Mouse (Mus musculus): ENCODE measurements around the gene Epb41.

Gene Epb41

GRCm38 (mm10) chr4:132007123-132007522 is 68.0 kb downstream of the Epb41 start:
- 83% methylated on average over 7 of the region's 7 CpGs for WGBS

- WGBS: 94% methylated on average over 7 of the region's 7 CpGs
Observed at GRCm38 (mm10) chr4:131998641-131999040, 76.5 kb downstream of the Epb41 start.

GRCm38 (mm10) chr4:131997476-131997875 is 77.6 kb downstream of the Epb41 start:
- WGBS: 18% methylated on average over 5 of the region's 5 CpGs

GRCm38 (mm10) chr4:131996985-131997384 is 78.1 kb downstream of the Epb41 start:
- WGBS: 39% methylated on average over 5 of the region's 5 CpGs

GRCm38 (mm10) chr4:131993792-131994191 is 81.3 kb downstream of the Epb41 start:
- WGBS: 57% methylated on average over 3 of the region's 3 CpGs

GRCm38 (mm10) chr4:131982881-131983538 is 92.1 kb downstream of the Epb41 start:
- WGBS: 57% methylated on average over 4 of the region's 4 CpGs

GRCm38 (mm10) chr4:131977201-131977600 is 97.9 kb downstream of the Epb41 start:
- WGBS: 21% methylated on average over 4 of the region's 4 CpGs

GRCm38 (mm10) chr4:131970244-131970853 is 104.8 kb downstream of the Epb41 start:
- 82% methylated on average over 7 of the region's 7 CpGs for WGBS

GRCm38 (mm10) chr4:131968873-131969272 is 106.2 kb downstream of the Epb41 start:
- 91% methylated on average over 2 of the region's 2 CpGs for WGBS

- WGBS: 82% methylated on average over 3 of the region's 3 CpGs
Observed at GRCm38 (mm10) chr4:131957161-131957560, 118.0 kb downstream of the Epb41 start.

GRCm38 (mm10) chr4:131950657-131951056 is 124.5 kb downstream of the Epb41 start:
- 80% methylated on average over 8 of the region's 8 CpGs for WGBS

- WGBS: 74% methylated on average over 5 of the region's 5 CpGs
Observed at GRCm38 (mm10) chr4:131949903-131950302, 125.2 kb downstream of the Epb41 start.

- WGBS: 87% methylated on average over 11 of the region's 11 CpGs
Observed at GRCm38 (mm10) chr4:131947848-131948247, 127.3 kb downstream of the Epb41 start.

GRCm38 (mm10) chr4:131940846-131941245 is 134.3 kb downstream of the Epb41 start:
- 66% methylated on average over 4 of the region's 4 CpGs for WGBS

GRCm38 (mm10) chr4:131939459-131939858 is 135.7 kb downstream of the Epb41 start:
- WGBS: 91% methylated on average over 2 of the region's 2 CpGs

- 73% methylated on average over 6 of the region's 6 CpGs for WGBS
Observed at GRCm38 (mm10) chr4:131929146-131929545, 146.0 kb downstream of the Epb41 start.

GRCm38 (mm10) chr4:131924096-131924810 is 150.9 kb downstream of the Epb41 start:
- 50% methylated on average over 6 of the region's 6 CpGs for WGBS

- WGBS: 64% methylated on average over 15 of the region's 15 CpGs
Observed at GRCm38 (mm10) chr4:131922404-131922803, 152.7 kb downstream of the Epb41 start.

GRCm38 (mm10) chr4:131921461-131922346 is 153.4 kb downstream of the Epb41 start, which contains the start of gene Tmem200b:
TSS of gene Tmem200b (plus strand) at chr4:131921771.
- 2% methylated on average over 116 of the region's 130 CpGs for WGBS

GRCm38 (mm10) chr4:131920595-131921351 is 154.3 kb downstream of the Epb41 start:
- 2% methylated on average over 76 of the region's 76 CpGs for WGBS

- WGBS: 20% methylated on average over 51 of the region's 51 CpGs
Observed at GRCm38 (mm10) chr4:131920141-131920594, 155.0 kb downstream of the Epb41 start.

All from cerebral cortex, adult 2 months (tissue).